Mouse (Mus musculus): Measurements from ENCODE around the gene Zranb1. TPM values are rescaled to one million over a fixed set of nuclear protein-coding genes. Genes with fewer than 3 reads are reported as not detected.

Zranb1 gene
- polyA plus RNA-seq, 1 experiment, result not detected

- Histone ChIP-seq H3K4me1 (ENCODE audit: control insufficient read depth, insufficient read depth, low read length) (peaks cover under 1% of the 10 kb centered on the region; the same call in 1 of the 2 replicates), H3K4me3 (ENCODE audit: insufficient read depth, low read depth, low read length) (no peak overlapping the region), H3K27ac (ENCODE audit: insufficient read depth, low read depth, low read length) (no peak overlapping the region)
- TF ChIP-seq CTCF (IDR thresholded peaks at IDR 0.05; ENCODE audit: insufficient read depth, low read depth, low read length), result no peak
- TF ChIP-seq POLR2A (IDR thresholded peaks at IDR 0.05; ENCODE audit: insufficient read depth, low read depth, low read length), result no peak
- WGBS, result 86% methylated on average over 6 of the region's 6 CpGs
Measured at GRCm38 (mm10) chr7:133002271-133002670, 71.3 kb downstream of the Zranb1 start.

- Histone ChIP-seq H3K4me1 (ENCODE audit: control insufficient read depth, insufficient read depth, low read length) (peaks cover 10% of the 10 kb centered on the region), H3K27ac (ENCODE audit: insufficient read depth, low read depth, low read length) (no peak overlapping the region), H3K4me3 (ENCODE audit: insufficient read depth, low read depth, low read length) (no peak overlapping the region)
- peak; percentile 72; the same call in 1 of the 2 replicates for TF ChIP-seq CTCF (IDR thresholded peaks at IDR 0.05; ENCODE audit: insufficient read depth, low read depth, low read length)
- TF ChIP-seq POLR2A (IDR thresholded peaks at IDR 0.05; ENCODE audit: insufficient read depth, low read depth, low read length), result no peak
- 6% methylated on average over 3 of the region's 3 CpGs for WGBS
Measured at GRCm38 (mm10) chr7:133003421-133003820, 72.5 kb downstream of the Zranb1 start.

GRCm38 (mm10) chr7:133005772-133006171 is 74.8 kb downstream of the Zranb1 start:
- no peak for TF ChIP-seq CTCF (IDR thresholded peaks at IDR 0.05; ENCODE audit: insufficient read depth, low read depth, low read length)
- no peak overlapping the region for H3K4me3 ChIP-seq (ENCODE audit: insufficient read depth, low read depth, low read length)
- no peak overlapping the region for H3K27ac ChIP-seq (ENCODE audit: insufficient read depth, low read depth, low read length)
- WGBS, result 75% methylated on average over 7 of the region's 7 CpGs
- H3K4me1 ChIP-seq (ENCODE audit: control insufficient read depth, insufficient read depth, low read length), result peaks cover 20% of the 10 kb centered on the region

GRCm38 (mm10) chr7:133007343-133007742 is 76.4 kb downstream of the Zranb1 start:
- no peak for TF ChIP-seq CTCF (IDR thresholded peaks at IDR 0.05; ENCODE audit: insufficient read depth, low read depth, low read length)
- no peak for TF ChIP-seq POLR2A (IDR thresholded peaks at IDR 0.05; ENCODE audit: insufficient read depth, low read depth, low read length)
- Histone ChIP-seq H3K4me1 (ENCODE audit: control insufficient read depth, insufficient read depth, low read length) (peaks cover 28% of the 10 kb centered on the region), H3K27ac (ENCODE audit: insufficient read depth, low read depth, low read length) (no peak overlapping the region), H3K4me3 (ENCODE audit: insufficient read depth, low read depth, low read length) (no peak overlapping the region)
- 64% methylated on average over 11 of the region's 11 CpGs for WGBS

- no peak overlapping the region; the same call in 1 of the 2 replicates for H3K27ac ChIP-seq (ENCODE audit: insufficient read depth, low read depth, low read length)
- H3K4me1 ChIP-seq (ENCODE audit: control insufficient read depth, insufficient read depth, low read length), result peaks cover 35% of the 10 kb centered on the region
- TF ChIP-seq POLR2A (IDR thresholded peaks at IDR 0.05; ENCODE audit: insufficient read depth, low read depth, low read length) (no peak), CTCF (IDR thresholded peaks at IDR 0.05; ENCODE audit: insufficient read depth, low read depth, low read length) (no peak)
- WGBS, result 60% methylated on average over 4 of the region's 4 CpGs
- H3K4me3 ChIP-seq (ENCODE audit: insufficient read depth, low read depth, low read length), result no peak overlapping the region
Measured at GRCm38 (mm10) chr7:133008663-133009062, 77.7 kb downstream of the Zranb1 start.

- WGBS, result 87% methylated on average over 8 of the region's 8 CpGs
- H3K4me3 ChIP-seq (ENCODE audit: insufficient read depth, low read depth, low read length), result no peak overlapping the region
- H3K4me1 ChIP-seq (ENCODE audit: control insufficient read depth, insufficient read depth, low read length), result peaks cover 45% of the 10 kb centered on the region
- TF ChIP-seq POLR2A (IDR thresholded peaks at IDR 0.05; ENCODE audit: insufficient read depth, low read depth, low read length), result no peak
- no peak for TF ChIP-seq CTCF (IDR thresholded peaks at IDR 0.05; ENCODE audit: insufficient read depth, low read depth, low read length)
- H3K27ac ChIP-seq (ENCODE audit: insufficient read depth, low read depth, low read length), result no peak overlapping the region
Measured at GRCm38 (mm10) chr7:133009676-133010075, 78.7 kb downstream of the Zranb1 start.

- TF ChIP-seq POLR2A (IDR thresholded peaks at IDR 0.05; ENCODE audit: insufficient read depth, low read depth, low read length) (no peak), CTCF (IDR thresholded peaks at IDR 0.05; ENCODE audit: insufficient read depth, low read depth, low read length) (no peak)
- no peak overlapping the region for H3K4me3 ChIP-seq (ENCODE audit: insufficient read depth, low read depth, low read length)
- 80% methylated on average over 3 of the region's 3 CpGs for WGBS
- no peak overlapping the region for H3K27ac ChIP-seq (ENCODE audit: insufficient read depth, low read depth, low read length)
- peaks cover 53% of the 10 kb centered on the region for H3K4me1 ChIP-seq (ENCODE audit: control insufficient read depth, insufficient read depth, low read length)
Measured at GRCm38 (mm10) chr7:133010477-133010876, 79.5 kb downstream of the Zranb1 start.

GRCm38 (mm10) chr7:133011191-133011590 is 80.2 kb downstream of the Zranb1 start:
- 50% methylated on average over 5 of the region's 5 CpGs for WGBS
- TF ChIP-seq POLR2A (IDR thresholded peaks at IDR 0.05; ENCODE audit: insufficient read depth, low read depth, low read length) (no peak), CTCF (IDR thresholded peaks at IDR 0.05; ENCODE audit: insufficient read depth, low read depth, low read length) (no peak)
- Histone ChIP-seq H3K4me1 (ENCODE audit: control insufficient read depth, insufficient read depth, low read length) (peaks cover 55% of the 10 kb centered on the region), H3K4me3 (ENCODE audit: insufficient read depth, low read depth, low read length) (no peak overlapping the region), H3K27ac (ENCODE audit: insufficient read depth, low read depth, low read length) (no peak overlapping the region)

- WGBS, result 30% methylated on average over 4 of the region's 4 CpGs
- H3K4me1 ChIP-seq (ENCODE audit: control insufficient read depth, insufficient read depth, low read length), result peaks cover 59% of the 10 kb centered on the region
- TF ChIP-seq CTCF (IDR thresholded peaks at IDR 0.05; ENCODE audit: insufficient read depth, low read depth, low read length) (no peak), POLR2A (IDR thresholded peaks at IDR 0.05; ENCODE audit: insufficient read depth, low read depth, low read length) (no peak)
- no peak overlapping the region for H3K27ac ChIP-seq (ENCODE audit: insufficient read depth, low read depth, low read length)
- no peak overlapping the region for H3K4me3 ChIP-seq (ENCODE audit: insufficient read depth, low read depth, low read length)
Measured at GRCm38 (mm10) chr7:133011611-133012010, 80.7 kb downstream of the Zranb1 start.

Data from olfactory bulb, adult 2 months (tissue).